Mouse (Mus musculus) T-helper 1 cell (primary cell): ENCODE measurements around the gene Cmc2.

Source experiments
- in situ Hi-C: fragments of 300-600 bp; cut with MboI, MseI; formaldehyde crosslinking; loops from one replicate; pipeline ENCODE4 v1.15.1; 2025; ENCODE audit warnings: high pct_unique_total_duplicates

The Cmc2 gene

GRCm38 (mm10) chr8:116852042-116852441, 69.2 kb downstream of the Cmc2 start:
- in situ Hi-C loops: no loop called here

GRCm38 (mm10) chr8:116848042-116848441, 73.2 kb downstream of the Cmc2 start:
- in situ Hi-C loops: no loop called here

- in situ Hi-C loops: no loop called here
Measured at GRCm38 (mm10) chr8:116842678-116843077, 78.6 kb downstream of the Cmc2 start.
